Mouse (Mus musculus) lung, embryonic 14.5 days (tissue): Measurements from ENCODE around the gene Ugcg. TPM values are rescaled to one million over a fixed set of nuclear protein-coding genes. Genes with fewer than 3 reads are reported as not detected.

Experiments used
- ATAC-seq: fragments of 200-750 bp; cut with Nextera tagmentation; 2 replicates; pipeline ENCODE4 v1.8.0; 2017; ENCODE audit warnings: mild to moderate bottlenecking, moderate TSS enrichment, moderate library complexity; ENCODE audit not compliant: insufficient read depth
- DNase-seq: peaks from one replicate; pipeline ENCODE4 v3.0.0-alpha.2; 2015
- H3K27ac ChIP-seq: fragments of 300-500 bp; sonication (generic); 2 replicates; pipeline ENCODE4 v1.5.1; 2014; ENCODE audit warnings: low read depth, mild to moderate bottlenecking, moderate library complexity
- H3K27me3 ChIP-seq: fragments of 300-500 bp; sonication (generic); 2 replicates; pipeline ENCODE4 v1.6.1; 2014; ENCODE audit warnings: low read length, control low read depth; ENCODE audit not compliant: insufficient read depth
- H3K36me3 ChIP-seq: fragments of 300-500 bp; sonication (generic); 2 replicates; pipeline ENCODE4 v1.6.1; 2014; ENCODE audit warnings: control low read depth; ENCODE audit not compliant: insufficient read depth
- H3K4me1 ChIP-seq: fragments of 300-500 bp; sonication (generic); 2 replicates; pipeline ENCODE4 v1.6.1; 2014; ENCODE audit warnings: antibody characterized with exemption, control low read depth; ENCODE audit not compliant: insufficient read depth
- H3K4me2 ChIP-seq: fragments of 300-500 bp; sonication (generic); 2 replicates; pipeline ENCODE4 v1.6.1; 2014; ENCODE audit warnings: mild to moderate bottlenecking
- H3K4me3 ChIP-seq: fragments of 300-500 bp; sonication (generic); 2 replicates; pipeline ENCODE4 v1.5.1; 2014; ENCODE audit warnings: low read depth, low read length
- H3K9ac ChIP-seq: fragments of 300-500 bp; sonication (generic); 2 replicates; pipeline ENCODE4 v1.6.1; 2014
- H3K9me3 ChIP-seq: fragments of 300-500 bp; sonication (generic); 2 replicates; pipeline ENCODE4 v1.6.1; 2016; ENCODE audit warnings: low read depth, low read length, control low read depth
- CTCF ChIP-seq: IDR thresholded peaks from 2 replicates; pipeline ENCODE4 v1.5.1; 2016; ENCODE audit warnings: antibody characterized with exemption, low read depth
- WGBS: fragments of 180-500 bp; shearing (Covaris S2); extraction: QIAGEN DNeasy Blood & Tissue Kit; methylation state at CpG from one replicate; pipeline ENCODE4 v1.1.7; 2014; 5-methylcytosine and 5-hydroxymethylcytosine counted together
- polyA plus RNA-seq: library from polyadenylated mRNA; unstranded; fragments of >200 nt; fragmentation: Nextera tagmentation; extraction: Ambion mirVana; gene quantifications from 2 replicates; pipeline ENCODE4 v1.2.1, GENCODE M21; 2014

Gene Ugcg
- 12.3 and 13.8 TPM in 2 replicates for polyA plus RNA-seq

GRCm38 (mm10) chr4:59188802-59189545, at the start of gene Ugcg:
Gene Ugcg (plus strand): TSS chr4:59189257.
- DNase-seq = peak; percentile 93
- Histone ChIP-seq H3K9ac (peak within 1 kb of the TSS; percentile 97), H3K4me2 (peak within 1 kb of the TSS; percentile 76), H3K27me3 (no peaks in the 10 kb centered on the region), H3K9me3 (no peaks in the 10 kb centered on the region), H3K27ac (peak within 1 kb of the TSS; percentile 96), H3K4me3 (peak within 1 kb of the TSS; percentile 92), H3K36me3 (no peaks in the 10 kb centered on the region), H3K4me1 (0 out of 2 replicates have a peak, but pooled peaks cover 4% of the 10 kb centered on the region)
- under 1% methylated on average over 58 of the region's 99 CpGs for WGBS
- TF ChIP-seq CTCF = no peak
- peak; percentile 93 for ATAC-seq

GRCm38 (mm10) chr4:59149043-59149442, 40.0 kb upstream of the Ugcg start:
- 59% methylated on average over 5 of the region's 5 CpGs for WGBS
- TF ChIP-seq CTCF = no peak
- Histone ChIP-seq H3K27ac (no peak overlapping the region), H3K9ac (no peak overlapping the region), H3K4me3 (no peak overlapping the region), H3K4me2 (no peak overlapping the region), H3K36me3 (no peaks in the 10 kb centered on the region), H3K27me3 (no peaks in the 10 kb centered on the region), H3K4me1 (no peaks in the 10 kb centered on the region), H3K9me3 (no peaks in the 10 kb centered on the region)
- DNase-seq (peak; percentile 6), ATAC-seq (no peak)

GRCm38 (mm10) chr4:59150907-59151306, 38.1 kb upstream of the Ugcg start:
- H3K4me1 ChIP-seq = no peaks in the 10 kb centered on the region
- H3K9me3 ChIP-seq = no peaks in the 10 kb centered on the region
- DNase-seq (no peak), ATAC-seq (no peak)
- no peaks in the 10 kb centered on the region for H3K36me3 ChIP-seq
- H3K4me3 ChIP-seq = no peak overlapping the region
- no peak overlapping the region for H3K9ac ChIP-seq
- H3K27me3 ChIP-seq = no peaks in the 10 kb centered on the region
- 44% methylated on average over 5 of the region's 5 CpGs for WGBS
- H3K27ac ChIP-seq = no peak overlapping the region
- TF ChIP-seq CTCF = no peak
- no peak overlapping the region for H3K4me2 ChIP-seq

- no peaks in the 10 kb centered on the region for H3K36me3 ChIP-seq
- H3K4me2 ChIP-seq = no peak overlapping the region
- no peaks in the 10 kb centered on the region for H3K9me3 ChIP-seq
- ATAC-seq (no peak), DNase-seq (no peak)
- 56% methylated on average over 1 of the region's 1 CpGs for WGBS
- H3K4me3 ChIP-seq = no peak overlapping the region
- no peak overlapping the region for H3K27ac ChIP-seq
- H3K4me1 ChIP-seq = no peaks in the 10 kb centered on the region; the same call in 1 of the 2 replicates
- TF ChIP-seq CTCF = no peak
- no peaks in the 10 kb centered on the region for H3K27me3 ChIP-seq
- H3K9ac ChIP-seq = no peak overlapping the region
Observed at GRCm38 (mm10) chr4:59151953-59152352, 37.1 kb upstream of the Ugcg start.

- ATAC-seq = no peak
- TF ChIP-seq CTCF = no peak
- H3K27ac ChIP-seq = no peak overlapping the region
Observed at GRCm38 (mm10) chr4:59156897-59157592, 32.0 kb upstream of the Ugcg start.

GRCm38 (mm10) chr4:59157654-59158053, 31.4 kb upstream of the Ugcg start:
- Histone ChIP-seq H3K9me3 (no peaks in the 10 kb centered on the region), H3K36me3 (no peaks in the 10 kb centered on the region), H3K27me3 (no peaks in the 10 kb centered on the region), H3K4me1 (no peaks in the 10 kb centered on the region; the same call in 1 of the 2 replicates), H3K27ac (no peak overlapping the region), H3K4me3 (no peak overlapping the region), H3K4me2 (no peak overlapping the region), H3K9ac (no peak overlapping the region)
- WGBS = 59% methylated on average over 2 of the region's 2 CpGs
- DNase-seq (no peak), ATAC-seq (no peak)
- TF ChIP-seq CTCF = no peak

More at GRCm38 (mm10) chr4:59156897-59157592, 32.0 kb upstream of the Ugcg start:
- DNase-seq = no peak
- no peaks in the 10 kb centered on the region for H3K36me3 ChIP-seq
- no peak overlapping the region for H3K9ac ChIP-seq
- H3K27me3 ChIP-seq = no peaks in the 10 kb centered on the region
- 24% methylated on average over 7 of the region's 7 CpGs for WGBS
- no peak overlapping the region for H3K4me3 ChIP-seq
- no peak overlapping the region for H3K4me2 ChIP-seq
- no peaks in the 10 kb centered on the region for H3K9me3 ChIP-seq
- no peaks in the 10 kb centered on the region; the same call in 1 of the 2 replicates for H3K4me1 ChIP-seq

- H3K9ac ChIP-seq = no peak overlapping the region
- no peaks in the 10 kb centered on the region for H3K9me3 ChIP-seq
- 71% methylated on average over 5 of the region's 5 CpGs for WGBS
- H3K4me2 ChIP-seq = no peak overlapping the region
- no peak overlapping the region for H3K27ac ChIP-seq
- ATAC-seq = no peak
- no peaks in the 10 kb centered on the region for H3K27me3 ChIP-seq
- H3K4me1 ChIP-seq = no peaks in the 10 kb centered on the region; the same call in 1 of the 2 replicates
- no peak for DNase-seq
- TF ChIP-seq CTCF = no peak
- H3K36me3 ChIP-seq = no peaks in the 10 kb centered on the region
- no peak overlapping the region for H3K4me3 ChIP-seq
Observed at GRCm38 (mm10) chr4:59160289-59160688, 28.8 kb upstream of the Ugcg start.
